Mouse (Mus musculus): ENCODE measurements around the gene Cyp1a2. TPM values are rescaled to one million over a fixed set of nuclear protein-coding genes. Genes with fewer than 3 reads are reported as not detected.

Gene Cyp1a2
- polyA plus RNA-seq, 1 experiment from 2014 or later, result not detected

DNA sequence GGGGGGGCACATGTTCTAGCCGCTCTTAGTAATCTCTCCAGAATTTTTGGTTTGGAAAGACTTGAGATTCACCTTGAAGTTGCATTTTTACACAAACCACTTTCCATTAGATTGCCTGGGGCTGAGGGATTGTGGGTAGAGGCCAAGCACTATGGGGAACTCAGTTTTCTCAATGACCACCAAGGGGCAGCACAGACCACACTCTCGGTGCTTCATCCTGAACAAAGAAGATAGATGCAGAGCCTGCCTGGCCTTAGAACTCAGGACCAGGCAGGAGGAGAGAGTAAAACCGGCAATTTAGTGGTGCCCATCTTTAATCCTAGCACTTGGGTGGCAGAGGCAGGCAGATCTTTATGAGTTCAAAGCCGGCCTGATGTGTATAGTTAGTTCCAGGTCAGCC lies 23.7 kb downstream of the Cyp1a2 start:
- peak; percentile 90 for TF ChIP-seq CTCF (IDR thresholded peaks at IDR 0.05)
- no peak for TF ChIP-seq EP300 (IDR thresholded peaks at IDR 0.05)

DNA sequence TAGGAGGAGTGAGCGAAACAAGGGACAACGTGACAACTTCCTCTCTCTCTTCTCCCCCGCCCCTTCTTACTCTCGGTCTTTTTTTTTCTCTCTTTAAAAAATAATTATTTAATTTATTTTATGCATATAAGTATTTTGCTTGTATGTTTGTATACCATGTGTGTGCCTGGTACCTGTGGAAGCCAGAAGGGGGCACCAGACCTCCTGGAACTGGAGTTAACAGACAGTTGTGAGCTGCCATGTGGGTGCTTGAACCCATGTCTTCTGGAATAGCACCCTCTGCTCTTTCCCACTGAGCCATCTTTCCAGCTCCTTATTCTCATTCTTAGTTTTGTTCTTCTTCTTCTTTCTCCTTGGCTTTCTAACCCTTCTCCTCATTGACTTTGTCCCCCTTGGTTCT lies 24.5 kb downstream of the Cyp1a2 start:
- Histone ChIP-seq H3K4me3 (ENCODE audit: low read depth, low read length) (no peak overlapping the region), H3K4me1 (ENCODE audit: insufficient read depth, low read depth, low read length) (no peaks in the 10 kb centered on the region), H3K27ac (ENCODE audit: low read length) (no peak overlapping the region), H3K9me3 (ENCODE audit: low read length) (no peaks in the 10 kb centered on the region), H3K4me2 (replicated peaks; ENCODE audit: low read depth, low read length) (no peak overlapping the region), H3K9ac (replicated peaks; ENCODE audit: low read depth) (no peak overlapping the region), H3K27me3 (replicated peaks; ENCODE audit: insufficient read depth, low read length) (no peaks in the 10 kb centered on the region), H3K36me3 (ENCODE audit: insufficient read depth, low read length) (no peaks in the 10 kb centered on the region)
- ATAC-seq (no peak), DNase-seq (ENCODE audit: low spot score) (peak; percentile 5)
- WGBS, result 80% methylated on average over 4 of the region's 4 CpGs
- TF ChIP-seq CTCF (IDR thresholded peaks at IDR 0.05) (peak; percentile 26; the same call in 1 of the 2 replicates), EP300 (IDR thresholded peaks at IDR 0.05) (no peak)

More for the DNA sequence above, 23.7 kb downstream of the Cyp1a2 start:
- H3K27ac ChIP-seq (ENCODE audit: low read length), result no peak overlapping the region
- no peaks in the 10 kb centered on the region for H3K36me3 ChIP-seq (ENCODE audit: insufficient read depth, low read length)
- H3K4me2 ChIP-seq (replicated peaks; ENCODE audit: low read depth, low read length), result no peak overlapping the region
- H3K9ac ChIP-seq (replicated peaks; ENCODE audit: low read depth), result no peak overlapping the region
- peak; percentile 87 for DNase-seq (ENCODE audit: low spot score)
- H3K27me3 ChIP-seq (replicated peaks; ENCODE audit: insufficient read depth, low read length), result no peaks in the 10 kb centered on the region
- H3K4me1 ChIP-seq (ENCODE audit: insufficient read depth, low read depth, low read length), result no peaks in the 10 kb centered on the region
- H3K4me3 ChIP-seq (ENCODE audit: low read depth, low read length), result no peak overlapping the region
- no peaks in the 10 kb centered on the region for H3K9me3 ChIP-seq (ENCODE audit: low read length)
- WGBS, result 10% methylated on average over 4 of the region's 4 CpGs
- peak; percentile 78 for ATAC-seq

- Histone ChIP-seq H3K36me3 (ENCODE audit: insufficient read depth, low read length) (no peaks in the 10 kb centered on the region), H3K4me2 (replicated peaks; ENCODE audit: low read depth, low read length) (no peak overlapping the region), H3K27me3 (replicated peaks; ENCODE audit: insufficient read depth, low read length) (no peaks in the 10 kb centered on the region), H3K9ac (replicated peaks; ENCODE audit: low read depth) (no peak overlapping the region), H3K27ac (ENCODE audit: low read length) (no peak overlapping the region), H3K4me1 (ENCODE audit: insufficient read depth, low read depth, low read length) (no peaks in the 10 kb centered on the region), H3K4me3 (ENCODE audit: low read depth, low read length) (no peak overlapping the region), H3K9me3 (ENCODE audit: low read length) (no peaks in the 10 kb centered on the region)
- peak; percentile 32 for TF ChIP-seq CTCF (IDR thresholded peaks at IDR 0.05)
- no peak for TF ChIP-seq EP300 (IDR thresholded peaks at IDR 0.05)
- DNase-seq (ENCODE audit: low spot score) (peak; percentile 46), ATAC-seq (no peak)
- WGBS, result 38% methylated on average over 4 of the region's 4 CpGs
Observed at GRCm38 (mm10) chr9:57657843-57658242, 25.7 kb downstream of the Cyp1a2 start.

- WGBS, result 60% methylated on average over 19 of the region's 19 CpGs
- Histone ChIP-seq H3K36me3 (ENCODE audit: insufficient read depth, low read length) (no peaks in the 10 kb centered on the region), H3K4me2 (replicated peaks; ENCODE audit: low read depth, low read length) (no peak overlapping the region), H3K9me3 (ENCODE audit: low read length) (no peaks in the 10 kb centered on the region), H3K27ac (ENCODE audit: low read length) (no peak overlapping the region), H3K27me3 (replicated peaks; ENCODE audit: insufficient read depth, low read length) (no peaks in the 10 kb centered on the region), H3K4me1 (ENCODE audit: insufficient read depth, low read depth, low read length) (no peaks in the 10 kb centered on the region), H3K4me3 (ENCODE audit: low read depth, low read length) (no peak overlapping the region), H3K9ac (replicated peaks; ENCODE audit: low read depth) (no peak overlapping the region)
- peak; percentile 14 for DNase-seq (ENCODE audit: low spot score)
- ATAC-seq, result 0 out of 2 replicates have a peak, but pooled peaks have one; percentile 11
- no peak for TF ChIP-seq EP300 (IDR thresholded peaks at IDR 0.05)
Observed at GRCm38 (mm10) chr9:57656631-57657350, 26.7 kb downstream of the Cyp1a2 start.

- H3K9me3 ChIP-seq (ENCODE audit: low read length), result no peaks in the 10 kb centered on the region
- H3K4me1 ChIP-seq (ENCODE audit: insufficient read depth, low read depth, low read length), result no peaks in the 10 kb centered on the region; the same call in 1 of the 2 replicates
- no peak overlapping the region for H3K27ac ChIP-seq (ENCODE audit: low read length)
- ATAC-seq, result peak; percentile 82
- peak; percentile 90 for DNase-seq (ENCODE audit: low spot score)
- H3K4me3 ChIP-seq (ENCODE audit: low read depth, low read length), result no peak overlapping the region
- H3K4me2 ChIP-seq (replicated peaks; ENCODE audit: low read depth, low read length), result peak overlapping the region; percentile 42
- no peaks in the 10 kb centered on the region for H3K36me3 ChIP-seq (ENCODE audit: insufficient read depth, low read length)
- no peak overlapping the region for H3K9ac ChIP-seq (replicated peaks; ENCODE audit: low read depth)
- no peaks in the 10 kb centered on the region for H3K27me3 ChIP-seq (replicated peaks; ENCODE audit: insufficient read depth, low read length)
- TF ChIP-seq EP300 (IDR thresholded peaks at IDR 0.05) (no peak), CTCF (IDR thresholded peaks at IDR 0.05) (peak; percentile 96)
- WGBS, result 4% methylated on average over 11 of the region's 11 CpGs
Observed at GRCm38 (mm10) chr9:57655749-57656148, 27.8 kb downstream of the Cyp1a2 start.

DNA sequence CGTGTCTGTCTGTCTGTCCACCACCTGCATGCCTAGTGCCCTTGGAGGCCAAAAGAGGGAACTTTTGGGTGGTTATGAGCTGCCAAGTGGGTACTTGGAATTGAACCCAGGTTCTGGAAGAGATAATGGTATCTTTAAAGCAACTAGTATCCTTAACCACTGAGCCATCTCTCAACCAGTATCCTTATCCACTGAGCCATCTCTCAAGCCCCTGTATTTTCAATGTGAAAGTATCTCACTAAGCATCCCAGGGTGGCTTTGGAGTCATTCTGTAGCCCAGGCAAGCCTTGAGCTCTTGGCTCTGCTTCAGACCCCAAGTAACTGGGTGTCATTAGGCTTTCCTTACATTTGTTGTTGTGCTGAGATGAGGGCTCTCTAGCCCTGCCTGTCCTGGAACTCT lies 28.5 kb downstream of the Cyp1a2 start:
- no peak for TF ChIP-seq EP300 (IDR thresholded peaks at IDR 0.05)
- no peak overlapping the region for H3K9ac ChIP-seq (replicated peaks; ENCODE audit: low read depth)
- H3K36me3 ChIP-seq (ENCODE audit: insufficient read depth, low read length), result no peaks in the 10 kb centered on the region
- 94% methylated on average over 1 of the region's 1 CpGs for WGBS
- DNase-seq (ENCODE audit: low spot score), result no peak
- no peaks in the 10 kb centered on the region for H3K27me3 ChIP-seq (replicated peaks; ENCODE audit: insufficient read depth, low read length)
- no peaks in the 10 kb centered on the region for H3K9me3 ChIP-seq (ENCODE audit: low read length)
- H3K27ac ChIP-seq (ENCODE audit: low read length), result no peak overlapping the region
- H3K4me2 ChIP-seq (replicated peaks; ENCODE audit: low read depth, low read length), result no peak overlapping the region
- ATAC-seq, result no peak
- H3K4me1 ChIP-seq (ENCODE audit: insufficient read depth, low read depth, low read length), result no peaks in the 10 kb centered on the region; the same call in 1 of the 2 replicates
- H3K4me3 ChIP-seq (ENCODE audit: low read depth, low read length), result no peak overlapping the region
